Mouse (Mus musculus): Measurements from ENCODE around the gene Fgb.

Gene Fgb

DNA sequence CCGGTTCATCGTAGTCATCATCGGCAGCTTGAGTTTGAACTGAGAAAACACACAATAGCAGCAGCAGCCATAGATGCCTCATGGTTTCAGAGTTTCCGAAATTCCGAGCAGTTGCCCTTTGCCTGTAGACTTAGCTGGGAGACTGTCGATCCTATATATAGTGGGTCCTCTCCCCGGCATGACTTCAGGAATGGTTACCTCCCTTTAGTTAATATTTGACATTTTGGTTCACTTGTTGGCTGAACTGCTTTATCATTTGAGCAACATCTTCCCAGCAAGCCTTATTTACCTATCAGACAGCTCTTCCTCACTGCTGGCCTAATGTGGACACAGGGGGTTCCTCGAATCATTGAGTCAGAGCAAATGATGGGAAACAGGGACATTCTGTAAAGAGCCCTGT lies at the start of gene Fgb:
TSS of gene Fgb (minus strand) at position 184 of the 400 bp plus-strand sequence.
- in situ Hi-C loops (cut with MboI) = loop anchor here (25.0 kb wide), 1 partner anchor 687 kb away; the partner anchor contains the start of gene Map9

DNA sequence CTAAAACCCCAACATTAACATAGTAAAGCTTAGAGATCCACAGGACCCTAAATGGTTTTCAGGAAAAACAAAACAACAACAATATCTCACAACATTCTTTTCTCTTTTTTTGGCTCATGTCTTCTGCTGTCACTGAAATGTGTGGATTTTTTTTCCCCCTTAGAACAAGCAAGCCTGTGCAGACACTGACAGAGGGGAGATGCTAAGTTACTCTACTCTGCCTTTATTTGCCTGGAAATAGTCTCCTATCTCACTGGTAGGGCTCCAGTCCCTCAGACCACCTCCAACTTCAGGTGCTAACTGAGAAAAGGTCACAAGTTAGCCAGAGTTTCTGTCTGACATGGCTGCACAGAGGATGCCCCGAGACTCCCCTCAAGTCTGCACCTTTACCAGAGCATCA lies 49.5 kb upstream of the Fgb start:
- in situ Hi-C loops (cut with MboI) = no loop called here

DNA sequence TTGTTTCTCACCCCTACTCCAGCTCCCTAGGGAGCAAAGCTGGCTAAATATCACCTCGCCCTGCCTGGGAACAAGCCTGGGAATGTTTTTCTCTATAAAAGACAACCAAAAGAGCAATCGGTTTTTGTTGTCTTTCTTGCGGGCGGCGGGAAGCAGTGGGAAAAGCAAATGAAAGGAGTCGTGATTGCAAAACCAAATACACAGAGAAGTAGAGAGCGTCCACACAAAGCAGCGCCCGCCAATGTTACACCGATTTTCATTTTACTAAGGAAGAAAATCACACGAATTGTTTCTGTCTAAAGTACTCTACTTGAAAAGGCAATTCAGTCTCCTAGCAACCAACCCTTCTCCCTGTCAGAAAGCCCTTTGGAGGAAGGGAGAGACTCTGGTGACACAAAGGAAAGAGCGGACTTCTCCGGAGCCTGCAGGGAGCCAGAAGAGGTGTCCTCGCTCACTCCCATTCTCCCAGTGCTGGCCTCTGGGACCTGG lies 48.9 kb upstream of the Fgb start:
- in situ Hi-C loops (cut with MboI) = no loop called here

DNA sequence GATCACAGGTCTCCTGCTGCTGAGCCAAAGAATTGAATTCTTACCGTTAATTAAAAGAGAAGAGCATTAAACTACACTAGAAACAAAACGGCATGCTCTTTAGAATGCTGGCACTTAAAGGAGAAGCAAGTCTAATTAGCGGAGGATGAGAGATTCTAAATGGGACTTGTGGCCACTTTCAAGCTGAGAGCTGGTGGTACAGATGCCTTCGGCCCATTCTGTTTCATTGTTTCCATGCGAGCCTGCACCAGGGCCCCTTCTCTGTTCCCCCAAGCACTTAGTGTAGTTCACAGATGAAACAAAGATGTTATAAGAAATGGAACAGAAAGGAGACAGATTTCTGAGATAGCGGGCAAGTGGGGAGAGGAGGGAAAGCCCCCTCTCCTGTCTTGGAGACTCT lies 47.9 kb upstream of the Fgb start:
- in situ Hi-C loops (cut with MboI) = no loop called here

DNA sequence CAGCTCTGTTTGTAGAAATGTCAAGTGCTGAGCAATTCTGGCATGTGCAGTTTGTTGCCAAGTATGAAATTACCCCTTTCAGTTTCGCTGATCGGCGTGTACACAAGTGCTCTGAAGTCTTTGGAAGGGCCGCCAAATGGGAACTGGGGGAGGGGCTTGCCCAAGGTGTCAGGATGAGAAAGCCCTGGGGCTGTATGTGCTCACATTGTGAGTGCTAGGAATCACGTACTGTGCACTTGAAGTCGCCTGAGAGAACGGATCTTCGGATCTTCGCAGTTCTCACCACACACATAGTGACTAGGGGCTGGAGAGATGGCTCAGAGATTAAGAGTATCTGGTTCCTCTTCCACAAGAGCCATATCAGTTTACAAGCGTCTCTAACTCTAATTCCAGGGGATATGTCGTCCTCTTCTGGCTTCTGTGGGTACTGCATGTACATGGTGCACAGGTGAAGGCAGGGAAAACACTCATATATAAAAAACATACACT lies 30.9 kb upstream of the Fgb start:
- in situ Hi-C loops (cut with MboI) = no loop called here

DNA sequence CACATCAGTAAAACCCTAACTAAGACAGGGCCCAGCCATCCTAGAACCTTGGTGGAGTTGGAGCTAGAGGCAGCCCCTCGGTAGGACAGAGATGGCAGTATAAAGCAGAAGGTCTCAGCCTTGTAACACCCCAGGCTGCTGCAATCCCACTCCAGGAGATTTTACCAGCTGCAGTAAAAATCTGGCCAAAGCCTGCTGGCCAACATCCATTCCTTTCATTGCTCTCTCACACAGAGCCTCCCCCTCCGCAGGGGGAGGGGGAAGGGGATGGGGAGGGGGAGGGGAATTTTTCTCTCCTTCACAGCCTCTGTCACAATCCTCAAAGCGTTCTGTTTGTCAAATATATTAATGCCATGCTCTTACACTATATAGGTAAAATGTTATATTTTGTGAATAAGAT lies 26.9 kb upstream of the Fgb start:
- in situ Hi-C loops (cut with MboI) = no loop called here

DNA sequence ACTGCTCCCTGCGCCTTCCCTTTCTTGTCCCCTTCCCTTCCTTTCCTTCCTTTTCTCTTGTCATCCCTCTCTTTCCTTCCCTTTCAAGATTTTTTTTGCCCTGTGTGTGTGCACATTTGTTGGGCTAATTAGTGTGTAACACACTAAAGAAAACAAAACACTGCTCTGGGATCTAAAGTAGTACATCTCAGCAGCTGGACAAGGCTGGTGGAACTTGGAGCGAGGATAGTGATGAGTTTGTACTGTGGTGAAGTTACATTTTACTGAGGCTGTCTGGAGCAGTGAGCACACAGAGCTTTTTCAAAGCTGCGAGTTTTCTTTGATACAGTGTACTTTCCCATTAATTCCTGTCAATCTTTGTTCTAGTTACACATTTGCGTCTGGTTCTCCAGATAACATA lies 20.6 kb upstream of the Fgb start:
- in situ Hi-C loops (cut with MboI) = loop anchor here (25.0 kb wide), 1 partner anchor 708 kb away; the partner anchor contains the start of gene Map9

DNA sequence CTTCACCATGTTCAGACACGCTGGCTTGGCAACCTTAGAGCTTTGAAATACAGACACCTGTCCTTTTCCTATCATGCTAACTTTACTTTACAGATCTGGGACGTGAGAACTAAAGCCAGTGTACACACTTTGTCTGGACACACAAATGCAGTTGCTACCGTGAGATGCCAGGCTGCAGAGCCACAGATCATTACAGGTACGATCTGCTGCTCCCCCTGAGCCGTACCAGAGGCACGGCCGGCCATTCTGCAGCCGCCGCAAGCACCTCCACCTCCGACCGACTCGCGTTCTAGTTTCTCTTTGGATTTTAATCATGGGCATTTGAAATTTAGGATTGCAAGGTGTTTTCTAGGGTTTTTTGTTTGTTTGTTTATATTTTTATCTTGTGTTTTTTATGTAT lies 19.2 kb upstream of the Fgb start:
- in situ Hi-C loops (cut with MboI) = loop anchor here (25.0 kb wide), 1 partner anchor 707 kb away; the partner anchor contains the start of gene Map9

DNA sequence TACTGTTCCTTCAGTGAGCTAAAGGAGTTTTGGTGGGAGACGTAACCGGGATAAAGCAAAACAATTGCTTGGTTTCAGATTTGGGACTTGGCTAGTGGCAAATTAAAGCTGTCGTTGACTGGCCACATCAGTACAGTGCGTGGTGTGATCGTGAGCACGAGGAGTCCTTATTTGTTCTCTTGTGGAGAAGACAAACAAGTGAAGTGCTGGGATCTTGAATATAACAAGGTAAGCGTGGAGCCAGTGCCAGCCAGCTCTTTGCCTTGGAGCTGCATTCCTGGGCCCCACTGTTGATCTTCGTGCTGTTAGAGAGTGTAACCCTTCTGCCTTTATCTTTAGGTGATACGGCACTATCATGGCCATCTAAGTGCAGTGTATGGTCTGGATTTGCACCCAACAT lies 18.3 kb upstream of the Fgb start:
- in situ Hi-C loops (cut with MboI) = loop anchor here (25.0 kb wide), 1 partner anchor 706 kb away; the partner anchor contains the start of gene Map9

DNA sequence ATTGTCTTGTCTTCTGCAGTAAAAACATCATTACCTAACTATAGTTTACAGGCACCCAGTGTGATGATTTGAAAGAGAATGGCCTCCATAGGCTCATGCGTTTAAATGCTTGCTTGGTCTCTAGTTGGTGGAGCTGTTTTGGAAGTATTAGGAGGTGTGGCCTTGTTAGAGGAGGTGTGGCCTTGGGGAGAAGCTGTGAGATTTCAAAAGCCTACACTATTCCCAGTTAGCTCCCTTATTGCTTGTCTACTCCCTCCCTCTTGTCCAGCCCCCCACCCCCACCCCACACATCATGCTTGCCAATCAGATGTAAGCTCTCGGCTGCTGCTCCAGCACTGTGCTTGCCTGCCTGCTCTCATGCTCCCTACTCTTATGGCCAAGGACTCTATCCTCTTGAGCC lies 7.4 kb upstream of the Fgb start:
- in situ Hi-C loops (cut with MboI) = loop anchor here (25.0 kb wide), 1 partner anchor 695 kb away; the partner anchor contains the start of gene Map9

DNA sequence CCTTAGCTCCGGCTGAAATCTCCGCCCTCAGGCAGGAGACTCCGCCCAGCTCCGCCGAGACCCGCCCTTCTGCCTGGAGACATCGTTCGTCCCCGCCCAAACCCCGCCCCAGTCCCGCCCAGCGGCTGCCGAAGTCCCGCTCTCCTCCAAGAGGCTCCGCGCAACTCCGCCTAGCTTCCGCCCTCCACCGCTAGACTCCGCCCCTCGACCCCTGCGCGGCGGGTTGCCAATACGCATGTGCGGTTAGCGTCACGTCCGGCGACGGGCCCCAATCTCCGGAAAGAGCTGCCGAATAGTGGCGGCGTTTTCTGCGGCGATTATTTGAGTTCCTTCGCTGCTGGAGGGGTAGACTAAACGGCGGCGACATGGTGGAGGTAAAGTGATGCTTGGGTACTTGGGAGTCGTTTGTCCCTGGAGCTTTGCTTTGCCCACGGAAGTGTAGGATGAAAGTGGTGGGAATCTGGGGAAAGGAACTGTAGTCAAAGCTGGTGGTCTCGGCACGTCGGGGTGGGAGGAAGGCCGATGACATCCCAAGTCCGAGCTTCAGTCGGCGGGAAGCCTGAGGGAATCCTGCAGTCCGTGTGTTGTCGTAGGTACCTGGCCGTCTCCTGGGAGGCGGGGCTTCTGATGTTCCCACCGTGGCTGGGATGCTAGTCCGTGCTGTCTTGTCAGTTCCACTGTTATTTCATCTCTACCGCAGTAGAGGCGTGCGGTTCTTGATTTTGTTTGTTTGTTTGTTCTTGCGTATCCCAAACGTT lies 5.8 kb upstream of the Fgb start, which contains the start of gene Plrg1:
TSS of gene Plrg1 (plus strand) at position 242 of the 758 bp plus-strand sequence.
- in situ Hi-C loops (cut with MboI) = loop anchor here (25.0 kb wide), 1 partner anchor 693 kb away; the partner anchor contains the start of gene Map9

DNA sequence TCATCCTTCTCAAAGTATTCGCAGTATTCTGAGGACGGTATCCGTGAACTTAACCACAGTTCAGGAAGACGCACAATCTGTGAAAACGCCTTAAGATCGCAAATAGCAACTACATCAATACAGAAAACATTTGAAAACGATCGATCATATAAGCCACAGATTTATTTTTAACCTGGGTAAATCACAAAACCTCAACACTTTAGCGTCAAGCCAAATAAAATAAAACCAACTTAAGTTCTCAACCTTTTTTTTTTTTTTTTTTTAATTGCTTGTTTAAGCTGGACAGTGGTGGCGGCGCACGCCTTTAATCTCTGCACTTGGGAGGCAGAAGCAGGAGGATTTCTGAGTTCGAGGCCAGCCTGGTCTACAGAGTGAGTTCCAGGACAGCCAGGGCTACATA lies 5.1 kb upstream of the Fgb start:
- in situ Hi-C loops (cut with MboI) = loop anchor here (25.0 kb wide), 1 partner anchor 692 kb away; the partner anchor contains the start of gene Map9

DNA sequence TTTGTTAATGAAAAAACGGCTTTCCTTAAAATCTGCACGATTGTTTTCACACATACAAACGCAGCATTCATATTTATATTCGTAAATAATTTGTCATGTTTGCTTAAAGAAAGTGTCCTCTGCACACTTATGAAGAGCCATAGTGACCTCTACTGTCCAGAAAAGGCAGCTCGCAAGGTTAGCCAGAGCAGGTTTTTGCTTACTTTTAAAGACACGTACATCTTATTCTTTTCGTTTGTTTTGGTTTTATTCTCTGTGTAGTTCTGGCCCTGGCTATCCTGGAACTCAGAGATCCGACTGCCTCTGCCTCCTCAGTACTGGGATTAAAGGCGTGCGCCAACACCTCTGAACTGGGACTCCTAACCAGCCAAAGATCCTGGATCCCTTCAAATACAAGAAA lies 4.1 kb upstream of the Fgb start:
- in situ Hi-C loops (cut with MboI) = loop anchor here (25.0 kb wide), 1 partner anchor 691 kb away; the partner anchor contains the start of gene Map9

DNA sequence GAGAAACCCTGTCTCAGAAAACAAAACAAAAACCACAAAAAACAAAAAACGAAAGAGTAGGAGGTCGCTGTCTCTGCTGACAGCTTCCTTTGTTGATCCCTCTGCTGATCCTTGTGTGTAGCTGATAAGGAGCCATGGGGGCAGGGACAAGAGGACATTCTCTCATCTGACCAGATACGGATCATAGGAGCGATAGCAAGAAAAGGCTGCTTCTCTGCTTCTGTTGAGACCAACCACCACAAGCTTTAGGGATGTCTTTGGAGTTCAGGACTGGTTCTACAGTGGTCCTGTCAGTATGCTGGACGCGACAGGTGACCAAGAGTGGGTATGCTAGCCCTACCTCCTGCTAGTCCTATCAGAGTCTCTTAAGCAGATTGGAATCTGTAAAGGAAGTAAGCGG lies 3.5 kb upstream of the Fgb start:
- in situ Hi-C loops (cut with MboI) = loop anchor here (25.0 kb wide), 1 partner anchor 691 kb away; the partner anchor contains the start of gene Map9

DNA sequence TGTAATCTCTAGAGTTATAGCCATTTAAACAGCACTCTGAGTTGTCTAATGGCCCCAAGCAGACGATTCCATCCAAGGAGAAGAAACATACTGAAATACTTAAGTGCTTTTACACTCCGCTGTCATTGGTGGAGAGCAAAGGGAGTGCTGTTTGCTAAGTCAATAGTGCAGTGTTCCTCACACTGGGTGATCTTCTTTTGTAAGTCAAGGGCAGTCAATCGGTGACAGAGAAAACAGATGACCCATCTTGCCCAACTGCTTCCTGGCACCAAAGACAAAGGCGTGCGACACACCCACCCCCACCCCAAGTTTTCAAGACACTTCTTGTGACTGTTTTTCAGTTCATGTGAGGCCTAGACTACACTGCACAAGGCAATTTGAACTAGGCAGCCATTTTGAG lies 2.4 kb upstream of the Fgb start:
- in situ Hi-C loops (cut with MboI) = loop anchor here (25.0 kb wide), 1 partner anchor 690 kb away; the partner anchor contains the start of gene Map9

DNA sequence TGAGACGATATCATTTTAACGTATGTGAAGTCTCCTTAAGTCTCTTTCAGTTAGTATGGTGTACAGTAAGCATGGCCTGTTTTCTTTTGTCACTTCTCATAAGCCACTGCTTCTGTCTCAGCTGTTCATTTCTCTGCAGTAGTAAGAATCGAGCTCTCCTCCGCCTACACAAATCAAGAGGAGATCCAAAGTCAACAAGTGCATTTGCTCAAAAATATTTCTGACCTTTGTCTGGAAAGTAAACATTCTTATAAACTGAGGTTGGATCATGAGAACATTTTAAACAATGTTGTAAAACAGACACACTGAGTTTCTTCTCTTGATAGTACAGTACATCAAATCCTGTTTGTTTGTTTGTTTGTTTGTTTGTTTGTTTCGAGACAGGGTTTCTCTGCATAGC lies 998 bp upstream of the Fgb start:
- in situ Hi-C loops (cut with MboI) = loop anchor here (25.0 kb wide), 1 partner anchor 688 kb away; the partner anchor contains the start of gene Map9

DNA sequence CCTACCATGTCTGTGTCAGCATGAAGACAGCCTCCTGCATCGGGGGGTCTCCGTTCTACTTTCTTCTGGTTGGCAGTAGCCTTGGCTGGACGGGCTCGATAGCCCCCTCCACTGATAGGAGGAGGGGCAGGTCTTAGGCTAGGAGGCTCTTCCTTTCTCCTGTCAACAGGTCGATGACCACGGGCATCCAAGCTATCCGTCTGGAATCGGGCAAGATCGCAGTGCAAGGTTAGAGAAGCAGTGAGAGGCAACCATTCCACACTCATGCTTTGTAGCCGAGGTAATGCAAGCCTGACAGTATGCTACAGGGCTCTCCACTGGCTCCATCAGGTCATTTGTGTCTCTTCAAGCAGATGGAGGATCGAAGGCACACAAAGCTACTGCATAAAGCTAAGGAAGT lies 3.0 kb downstream of the Fgb start:
- in situ Hi-C loops (cut with MboI) = no loop called here

DNA sequence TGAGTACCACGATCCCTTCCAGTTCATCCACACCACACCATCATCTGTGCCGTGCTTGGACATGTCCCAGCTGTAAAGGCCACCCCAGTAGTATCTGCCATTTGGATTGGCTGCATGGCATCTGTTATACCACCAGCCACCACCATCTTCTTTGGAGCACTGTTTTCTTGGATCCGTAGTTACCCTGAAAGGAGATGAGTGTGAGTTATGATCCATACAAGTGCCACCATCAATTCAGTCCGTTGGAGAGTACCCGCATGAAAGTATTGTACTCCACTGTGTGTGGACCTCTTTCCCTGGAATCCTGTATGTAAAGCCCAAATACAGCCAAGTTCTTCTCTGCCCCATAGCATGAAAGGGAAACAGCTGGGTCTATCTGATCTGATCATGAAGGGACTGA lies 7.2 kb downstream of the Fgb start:
- in situ Hi-C loops (cut with MboI) = no loop called here

DNA sequence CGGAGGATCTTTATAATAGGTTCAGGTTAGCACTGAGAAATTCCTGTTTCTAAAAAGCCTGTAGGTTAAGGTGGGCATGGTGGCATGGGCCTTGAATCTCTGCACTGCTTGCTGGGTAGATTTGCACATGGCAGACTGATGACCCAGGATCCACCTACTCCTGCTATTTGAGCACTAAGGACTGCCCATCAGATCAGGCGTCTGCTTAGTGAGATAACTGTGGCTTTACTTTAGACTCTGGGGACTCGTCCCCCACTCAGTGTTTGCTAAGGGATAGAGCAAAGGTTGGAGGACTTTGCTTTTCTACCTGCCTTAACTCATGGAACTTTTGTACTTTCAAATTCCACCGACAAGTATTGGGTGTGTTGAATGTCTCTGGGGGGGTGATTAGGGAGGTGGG lies 10.0 kb downstream of the Fgb start:
- in situ Hi-C loops (cut with MboI) = no loop called here

DNA sequence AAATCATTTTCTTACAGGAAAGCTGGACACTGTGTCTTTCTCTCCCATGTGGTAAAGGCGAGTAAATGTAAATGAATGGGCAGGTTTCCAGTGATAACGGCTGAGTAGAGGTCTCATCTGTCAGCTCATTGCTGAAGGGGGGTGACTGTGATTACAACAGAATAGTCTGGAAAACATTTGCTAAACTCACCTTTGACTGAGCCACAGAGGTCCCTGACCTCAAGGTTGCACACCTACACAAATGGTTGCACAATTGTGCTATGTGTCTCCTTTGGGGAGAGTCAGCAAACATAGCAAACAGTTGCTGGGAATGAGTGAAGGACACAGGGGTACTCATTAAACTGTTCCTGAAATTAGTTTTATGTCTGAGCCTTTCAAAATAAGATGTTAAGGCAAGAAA lies 10.8 kb downstream of the Fgb start:
- in situ Hi-C loops (cut with MboI) = no loop called here

DNA sequence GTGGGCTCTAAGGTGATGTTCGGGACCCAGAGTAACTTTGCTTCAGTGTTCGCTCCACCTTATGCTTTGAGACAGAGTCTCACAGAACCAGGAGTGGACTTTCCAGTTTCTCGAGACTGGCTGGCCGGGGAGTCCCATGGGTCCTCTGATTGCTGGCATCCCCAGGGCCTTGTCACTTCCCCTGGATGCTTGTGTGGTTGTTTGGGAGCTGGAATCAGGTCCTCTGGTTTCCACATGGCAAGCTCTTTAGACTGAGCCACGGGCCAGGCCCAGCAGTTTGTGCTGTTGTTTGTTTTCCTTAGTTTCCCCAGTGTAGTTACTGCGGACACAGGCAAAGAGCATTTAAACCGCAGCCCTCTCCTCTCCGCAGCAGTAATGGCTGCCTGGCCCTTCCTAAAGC lies 15.9 kb downstream of the Fgb start:
- in situ Hi-C loops (cut with MboI) = no loop called here

DNA sequence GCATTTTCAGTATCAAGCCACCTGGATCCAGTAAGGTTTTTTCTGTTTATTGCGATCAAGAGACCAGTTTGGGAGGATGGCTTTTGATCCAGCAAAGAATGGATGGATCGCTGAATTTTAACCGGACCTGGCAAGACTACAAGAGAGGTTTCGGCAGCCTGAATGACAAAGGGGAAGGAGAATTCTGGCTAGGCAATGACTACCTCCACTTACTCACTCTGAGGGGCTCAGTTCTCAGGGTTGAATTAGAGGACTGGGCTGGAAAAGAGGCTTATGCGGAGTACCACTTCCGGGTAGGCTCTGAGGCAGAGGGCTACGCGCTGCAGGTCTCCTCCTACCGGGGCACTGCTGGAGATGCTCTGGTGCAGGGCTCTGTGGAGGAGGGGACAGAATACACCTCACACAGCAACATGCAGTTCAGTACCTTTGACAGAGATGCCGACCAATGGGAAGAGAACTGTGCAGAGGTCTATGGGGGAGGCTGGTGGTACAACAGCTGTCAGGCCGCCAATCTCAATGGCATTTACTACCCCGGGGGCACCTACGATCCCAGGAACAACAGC lies 16.8 kb downstream of the Fgb start:
- in situ Hi-C loops (cut with MboI) = no loop called here

DNA sequence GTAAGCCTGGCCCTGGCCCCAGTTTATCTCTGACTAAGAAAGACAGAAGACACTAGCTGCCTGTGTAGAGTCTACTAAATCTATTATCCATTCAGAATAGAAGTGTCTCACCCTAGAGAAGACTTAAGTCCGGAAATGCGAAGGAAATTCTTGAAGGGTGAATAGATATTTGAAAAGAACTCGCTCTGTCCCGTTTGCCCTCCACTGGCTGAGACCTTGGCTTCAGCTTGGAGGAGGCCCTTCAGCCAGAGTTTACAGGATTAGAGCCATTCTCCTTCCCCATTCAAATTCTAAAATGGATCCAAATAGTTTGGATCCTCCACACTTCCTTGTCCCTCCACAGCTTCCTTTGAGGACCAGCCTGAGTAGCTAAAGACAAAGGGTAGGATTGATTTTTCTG lies 19.3 kb downstream of the Fgb start:
- in situ Hi-C loops (cut with MboI) = no loop called here

All from mature B cell (primary cell).